Mouse (Mus musculus) frontal cortex, postnatal 36 days (tissue): ENCODE measurements around the gene Chkb.
"Not testable (repeated sequence)": the region's sequence is repeated elsewhere in the genome, so short reads cannot be mapped to it uniquely, and the experiment has no call there.

Experiments
- DNase-seq, 2 experiments: peaks; one replicate each; pipeline ENCODE4 v3.0.0; 2022; ENCODE audit warnings: low spot score in 2 of 2

Chkb gene

GRCm38 (mm10) chr15:89453865-89454478, 24.3 kb upstream of the Chkb start, which contains the start of gene Mapk8ip2:
Mapk8ip2 (plus strand) TSS chr15:89453913.
- peak in 1 of 2 experiments; percentile 73 for DNase-seq

GRCm38 (mm10) chr15:89452906-89453864, 23.5 kb upstream of the Chkb start:
- no peak for DNase-seq

DNA sequence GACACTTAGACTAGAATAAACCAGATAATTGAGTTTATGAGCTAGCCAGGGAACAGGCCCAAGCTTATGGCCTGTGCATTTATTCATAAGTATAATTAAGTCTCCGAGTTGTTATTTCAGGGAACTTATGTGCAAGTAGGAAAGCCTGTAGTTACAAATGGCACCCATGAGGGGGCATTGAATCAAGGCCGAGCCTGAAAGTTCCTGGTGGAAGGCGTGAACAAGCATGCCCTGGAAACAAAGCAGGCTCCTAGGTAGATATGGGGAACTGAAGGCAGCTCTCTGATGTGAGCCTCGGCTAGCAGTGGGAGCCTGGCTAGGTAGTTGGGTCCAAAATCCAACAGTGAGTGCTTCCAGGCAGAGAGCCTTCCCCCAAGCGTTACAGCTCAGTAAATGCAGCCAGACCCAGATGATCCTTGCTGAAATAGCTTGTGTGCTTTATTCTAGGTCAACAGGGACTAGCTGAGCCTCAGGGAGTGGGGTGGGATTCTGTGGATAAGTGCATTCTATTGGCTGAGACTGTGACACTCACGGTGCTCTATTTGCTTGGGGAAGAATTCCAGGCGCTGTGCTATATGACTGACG, 12.9 kb upstream of the Chkb start:
- DNase-seq: no peak

- no peak for DNase-seq
These were observed 6.2 kb upstream of the Chkb start for GRCm38 (mm10) chr15:89435878-89436277.

GRCm38 (mm10) chr15:89434136-89434535, 4.4 kb upstream of the Chkb start:
- no peak for DNase-seq

GRCm38 (mm10) chr15:89432946-89433345, 3.2 kb upstream of the Chkb start:
- DNase-seq: no peak

- no peak for DNase-seq
These were observed 2.1 kb upstream of the Chkb start for GRCm38 (mm10) chr15:89431806-89432205.

DNA sequence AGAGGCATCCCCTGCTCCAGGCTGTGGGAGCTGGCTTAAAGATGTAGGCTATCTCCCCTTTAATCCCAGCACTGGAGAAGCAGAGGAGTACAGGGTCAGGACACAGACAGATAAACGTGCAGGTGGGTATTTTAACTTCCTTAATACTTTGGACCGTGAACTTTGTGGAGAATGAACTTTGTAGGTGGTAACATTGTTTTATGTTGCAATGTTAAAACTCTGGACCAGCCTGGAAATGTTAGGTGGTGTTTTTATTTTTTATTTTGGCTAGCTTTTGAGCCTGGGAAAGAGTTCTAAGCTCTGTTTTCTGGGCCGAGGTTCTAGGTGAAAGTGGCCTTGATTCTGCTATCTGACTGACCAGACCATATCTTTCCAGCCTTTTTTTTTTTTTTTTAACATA, 1.6 kb upstream of the Chkb start:
- no peak for DNase-seq

DNA sequence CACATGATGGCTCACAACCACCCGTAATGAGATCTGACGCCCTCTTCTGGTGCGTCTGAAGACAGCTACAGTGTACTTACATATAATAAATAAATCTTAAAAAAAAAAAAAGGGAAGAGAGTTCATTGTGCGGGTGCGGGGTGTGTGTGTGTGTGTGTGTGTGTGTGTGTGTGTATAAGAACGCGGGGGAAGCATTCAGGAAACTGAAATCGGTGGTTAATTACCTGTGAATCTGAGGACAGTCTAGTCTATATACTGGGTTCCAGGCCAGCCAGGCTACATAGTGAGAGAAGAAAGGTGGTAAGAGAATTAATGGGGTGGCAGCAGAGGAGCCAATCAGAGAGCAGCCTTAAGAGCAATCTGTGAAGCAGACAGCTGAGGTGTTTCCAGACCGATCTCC, 1.1 kb upstream of the Chkb start:
- not testable (repeated sequence) for DNase-seq

- no peak for DNase-seq
These were observed 633 bp upstream of the Chkb start for GRCm38 (mm10) chr15:89430341-89430740.

GRCm38 (mm10) chr15:89428821-89429351, 822 bp downstream of the Chkb start:
- peak in 1 of 2 experiments; percentile 11 for DNase-seq

GRCm38 (mm10) chr15:89428136-89428790, 1.4 kb downstream of the Chkb start:
- no peak for DNase-seq

- no peak for DNase-seq
These were observed 3.0 kb downstream of the Chkb start for GRCm38 (mm10) chr15:89426716-89427115.

DNA sequence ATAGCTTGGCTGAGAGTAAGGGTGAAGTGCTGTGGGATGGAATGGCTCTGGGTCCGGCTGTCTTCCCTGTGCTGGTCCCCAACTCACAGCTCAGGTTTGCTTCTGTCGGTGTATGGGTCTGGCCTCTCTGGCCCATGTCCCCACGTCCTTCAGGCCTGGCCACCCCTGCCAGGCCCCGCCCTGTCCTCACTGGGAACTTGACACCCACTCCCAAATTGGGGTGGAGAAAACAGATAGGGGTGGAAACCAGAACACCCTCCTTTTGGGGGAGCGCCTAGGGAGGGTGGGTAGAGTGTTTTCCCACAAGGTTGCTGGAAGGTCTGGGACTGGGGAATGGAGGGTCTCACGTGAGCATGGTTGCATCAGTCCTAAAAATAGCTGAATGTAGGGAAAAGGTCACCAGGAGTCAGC, 4.0 kb downstream of the Chkb start, which contains the start of gene Cpt1b:
Gene Cpt1b (minus strand): TSS at position 153 of the 411 bp plus-strand sequence.
- DNase-seq: no peak

GRCm38 (mm10) chr15:89424621-89425020, 5.1 kb downstream of the Chkb start:
- no peak for DNase-seq

DNA sequence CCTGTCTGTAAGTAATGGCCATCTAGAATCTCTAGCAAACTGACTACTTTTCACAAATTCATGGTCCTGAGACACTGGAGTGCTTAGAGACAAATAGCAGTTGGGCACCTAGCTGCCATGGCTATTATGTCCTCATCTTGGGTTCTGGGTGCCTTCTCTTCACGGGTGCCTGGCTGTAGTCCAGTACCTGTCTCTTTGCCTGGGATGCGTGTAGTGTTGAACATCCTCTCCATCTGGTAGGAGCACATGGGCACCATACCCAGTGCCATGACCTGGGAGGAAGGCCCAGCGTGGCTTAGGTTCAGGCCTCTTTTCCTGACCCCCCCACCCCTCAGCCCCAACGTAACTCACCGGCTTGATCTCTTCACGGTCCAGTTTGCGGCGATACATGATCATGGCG, 7.8 kb downstream of the Chkb start:
- no peak for DNase-seq

DNA sequence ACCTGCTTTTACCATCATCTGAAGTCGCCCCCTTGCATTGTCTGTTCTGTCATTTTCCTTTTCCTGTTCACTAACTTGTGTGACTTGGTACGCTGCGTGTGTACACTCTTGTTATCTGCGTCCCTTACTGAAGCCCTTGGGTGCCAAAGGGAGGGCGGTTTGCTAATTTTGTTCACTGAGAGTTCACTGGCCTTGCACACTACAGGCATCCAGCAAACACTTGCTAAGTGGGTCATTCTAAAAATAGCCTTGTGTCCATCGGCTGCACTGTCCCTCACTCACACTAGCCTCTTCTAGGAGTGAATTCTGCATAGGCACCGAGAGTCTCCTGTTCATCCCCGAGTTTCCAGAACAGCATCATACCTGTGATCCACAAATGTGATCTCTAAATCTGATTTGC, 14.4 kb downstream of the Chkb start:
- no peak for DNase-seq

GRCm38 (mm10) chr15:89410118-89410517, 19.6 kb downstream of the Chkb start, which contains the start of gene Syce3:
Syce3 (minus strand) TSS chr15:89410503.
- no peak for DNase-seq

DNA sequence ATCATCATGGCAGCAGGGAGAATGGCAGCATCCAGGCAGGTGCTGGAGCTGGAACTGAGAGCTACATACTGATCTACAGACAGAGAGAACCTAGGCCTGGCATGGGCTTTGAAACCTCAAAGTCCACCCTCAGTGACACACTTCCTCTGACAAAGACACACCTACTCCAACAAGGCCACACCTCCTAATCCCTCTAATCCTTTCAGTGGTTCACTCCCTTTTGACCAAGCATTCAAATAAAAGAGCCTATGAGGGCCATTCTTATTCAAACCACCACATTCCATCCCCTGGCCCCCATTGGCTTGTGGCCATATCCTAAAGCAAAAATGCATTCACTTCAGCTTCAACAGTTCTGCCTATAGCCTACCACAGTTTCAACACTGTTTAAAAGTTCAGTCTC, 23.0 kb downstream of the Chkb start:
- no peak for DNase-seq

GRCm38 (mm10) chr15:89404831-89405623, 24.7 kb downstream of the Chkb start:
- DNase-seq: no peak

DNA sequence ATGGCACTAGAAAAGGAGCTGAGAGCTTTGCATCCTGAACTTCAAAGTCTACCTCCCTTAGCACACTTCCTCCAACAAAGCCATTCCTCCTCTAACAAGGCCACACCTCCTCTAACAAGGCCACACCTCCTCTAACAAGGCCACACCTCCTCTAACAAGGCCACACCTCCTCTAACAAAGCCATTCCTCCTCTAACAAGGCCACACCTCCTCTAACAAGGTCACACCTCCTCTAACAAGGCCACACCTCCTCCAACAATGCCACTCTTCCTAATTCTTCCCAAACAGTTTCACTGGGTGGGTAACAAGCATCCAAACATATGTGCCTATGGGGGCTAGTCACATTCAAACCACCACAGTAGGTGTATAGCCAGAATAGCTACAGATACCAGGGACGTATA, 27.2 kb downstream of the Chkb start:
- DNase-seq: no peak
